Mouse (Mus musculus) lung, embryonic 14.5 days (tissue): ENCODE results near the gene Slc22a5. TPM values are rescaled to one million over a fixed set of nuclear protein-coding genes. Genes with fewer than 3 reads are reported as not detected.
A peak's percentile ranks its signal among the peaks of the same experiment; 100 is the strongest.
"Not testable (repeated sequence)": the region's sequence is repeated elsewhere in the genome, so short reads cannot be mapped to it uniquely, and the experiment has no call there.

ENCODE experiments used
- ATAC-seq: fragments of 200-750 bp; cut with Nextera tagmentation; 2 replicates; pipeline ENCODE4 v1.8.0; 2017; ENCODE audit warnings: mild to moderate bottlenecking, moderate TSS enrichment, moderate library complexity; ENCODE audit not compliant: insufficient read depth
- DNase-seq: peaks from one replicate; pipeline ENCODE4 v3.0.0-alpha.2; 2015
- H3K27ac ChIP-seq: fragments of 300-500 bp; sonication (generic); 2 replicates; pipeline ENCODE4 v1.5.1; 2014; ENCODE audit warnings: low read depth, mild to moderate bottlenecking, moderate library complexity
- H3K27me3 ChIP-seq: fragments of 300-500 bp; sonication (generic); 2 replicates; pipeline ENCODE4 v1.6.1; 2014; ENCODE audit warnings: low read length, control low read depth; ENCODE audit not compliant: insufficient read depth
- H3K36me3 ChIP-seq: fragments of 300-500 bp; sonication (generic); 2 replicates; pipeline ENCODE4 v1.6.1; 2014; ENCODE audit warnings: control low read depth; ENCODE audit not compliant: insufficient read depth
- H3K4me1 ChIP-seq: fragments of 300-500 bp; sonication (generic); 2 replicates; pipeline ENCODE4 v1.6.1; 2014; ENCODE audit warnings: antibody characterized with exemption, control low read depth; ENCODE audit not compliant: insufficient read depth
- H3K4me2 ChIP-seq: fragments of 300-500 bp; sonication (generic); 2 replicates; pipeline ENCODE4 v1.6.1; 2014; ENCODE audit warnings: mild to moderate bottlenecking
- H3K4me3 ChIP-seq: fragments of 300-500 bp; sonication (generic); 2 replicates; pipeline ENCODE4 v1.5.1; 2014; ENCODE audit warnings: low read depth, low read length
- H3K9ac ChIP-seq: fragments of 300-500 bp; sonication (generic); 2 replicates; pipeline ENCODE4 v1.6.1; 2014
- H3K9me3 ChIP-seq: fragments of 300-500 bp; sonication (generic); 2 replicates; pipeline ENCODE4 v1.6.1; 2016; ENCODE audit warnings: low read depth, low read length, control low read depth
- CTCF ChIP-seq: IDR thresholded peaks from 2 replicates; pipeline ENCODE4 v1.5.1; 2016; ENCODE audit warnings: antibody characterized with exemption, low read depth
- WGBS: fragments of 180-500 bp; shearing (Covaris S2); extraction: QIAGEN DNeasy Blood & Tissue Kit; methylation state at CpG from one replicate; pipeline ENCODE4 v1.1.7; 2014; 5-methylcytosine and 5-hydroxymethylcytosine counted together
- polyA plus RNA-seq: library from polyadenylated mRNA; unstranded; fragments of >200 nt; fragmentation: Nextera tagmentation; extraction: Ambion mirVana; gene quantifications from 2 replicates; pipeline ENCODE4 v1.2.1, GENCODE M21; 2014

Gene Slc22a5
- polyA plus RNA-seq, 1 experiment from 2014 or later: 7.6 TPM

GRCm38 (mm10) chr11:53868323-53868722, 23.1 kb downstream of the Slc22a5 start:
- not testable (repeated sequence) for H3K4me3 ChIP-seq, H3K27me3 ChIP-seq, H3K36me3 ChIP-seq, ATAC-seq, DNase-seq, H3K9ac ChIP-seq, H3K4me1 ChIP-seq, H3K9me3 ChIP-seq, H3K27ac ChIP-seq, H3K4me2 ChIP-seq
- WGBS: 41% methylated on average over 5 of the region's 5 CpGs
- TF ChIP-seq CTCF: peak; percentile 43

DNA sequence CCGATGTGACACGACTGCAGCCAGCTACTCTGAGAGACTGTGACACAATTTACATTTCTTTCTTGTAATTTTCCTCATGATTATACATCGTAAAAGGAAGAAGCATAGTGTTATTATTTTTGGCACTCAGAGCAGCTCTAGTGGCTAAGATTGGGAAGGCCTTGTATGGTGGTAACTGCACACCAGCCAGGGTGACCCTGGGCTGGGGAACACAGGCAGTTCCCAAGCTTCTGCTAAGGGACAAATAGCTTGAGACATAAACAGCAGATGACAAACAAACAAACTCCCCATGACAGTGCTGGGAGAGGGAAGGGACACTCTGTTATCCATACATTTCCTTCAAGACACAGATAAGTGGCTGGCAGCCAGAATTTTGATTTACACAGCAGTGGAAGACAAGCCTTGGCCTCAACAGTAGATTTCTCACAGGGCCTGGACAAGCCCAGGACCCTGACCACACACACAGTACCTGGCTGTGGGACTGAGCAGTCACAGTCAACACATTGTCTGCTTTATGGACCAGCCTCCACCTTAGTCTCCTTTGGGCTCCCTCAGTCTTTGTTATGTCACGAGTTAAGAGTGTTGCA, 26.6 kb downstream of the Slc22a5 start:
- H3K27me3 ChIP-seq, H3K36me3 ChIP-seq, H3K4me3 ChIP-seq, H3K4me1 ChIP-seq, H3K4me2 ChIP-seq, H3K27ac ChIP-seq, H3K9me3 ChIP-seq, H3K9ac ChIP-seq: not testable (repeated sequence)
- DNase-seq (peak; percentile 73), ATAC-seq (peak; percentile 67; the same call in 1 of the 2 replicates)
- WGBS: 78% methylated on average over 1 of the region's 4 CpGs

- H3K9ac ChIP-seq, ATAC-seq, DNase-seq, H3K27ac ChIP-seq, H3K4me2 ChIP-seq, H3K4me3 ChIP-seq, H3K9me3 ChIP-seq, H3K36me3 ChIP-seq, H3K4me1 ChIP-seq, H3K27me3 ChIP-seq: not testable (repeated sequence)
- 80% methylated on average over 8 of the region's 9 CpGs for WGBS
Measured at GRCm38 (mm10) chr11:53860944-53861343, 30.5 kb downstream of the Slc22a5 start.

DNA sequence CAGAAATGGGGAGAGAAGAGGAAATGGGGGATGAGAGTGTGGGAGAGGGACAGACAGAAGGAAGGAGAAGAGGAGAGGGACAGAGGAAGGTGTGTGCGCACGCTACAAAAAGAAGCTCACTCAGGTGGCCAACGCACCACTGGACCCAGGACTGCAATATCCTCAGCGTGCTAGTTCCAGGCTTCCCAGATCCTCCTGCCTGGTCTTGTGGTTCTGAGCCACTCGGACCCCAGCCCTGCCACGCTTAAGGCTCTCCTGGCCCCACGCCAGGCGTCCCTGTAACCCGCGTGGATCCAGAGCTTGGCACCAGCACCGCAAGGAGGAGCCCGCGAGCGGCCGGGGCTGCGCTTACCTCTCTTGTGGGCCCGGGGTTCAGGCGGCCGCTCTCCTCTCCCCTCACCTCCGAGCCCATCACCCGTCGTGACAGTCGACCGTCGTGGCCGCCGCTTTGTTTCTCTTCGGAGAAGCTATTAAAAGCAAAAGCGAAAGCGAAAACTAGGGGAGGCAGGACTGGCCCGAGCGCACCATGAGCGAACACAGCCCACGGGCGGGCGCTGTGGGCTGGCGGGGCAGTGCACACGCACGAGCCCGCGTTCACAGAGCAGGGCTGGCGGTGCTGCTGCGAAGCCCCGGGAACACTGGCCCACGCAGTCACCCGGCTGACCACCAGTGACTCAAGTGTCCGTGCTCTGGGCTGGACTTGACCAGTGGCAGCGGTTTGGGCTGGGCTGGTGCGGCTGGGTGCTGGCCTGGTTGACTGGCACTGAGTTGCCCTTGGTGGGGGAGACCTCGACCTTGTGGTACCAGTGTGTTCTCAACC, 32.5 kb downstream of the Slc22a5 start, which contains the start of gene Gm12216:
Gene Gm12216 (minus strand): TSS at position 496 of the 820 bp plus-strand sequence.
- Histone ChIP-seq H3K4me2 (peak within 1 kb of the TSS; percentile 77), H3K4me3 (peak within 1 kb of the TSS; percentile 51), H3K9ac (peak within 1 kb of the TSS; percentile 62)
- not testable (repeated sequence) for H3K27ac ChIP-seq, H3K4me1 ChIP-seq, H3K36me3 ChIP-seq, H3K9me3 ChIP-seq, H3K27me3 ChIP-seq
- TF ChIP-seq CTCF: peak; percentile 45; the same call in 1 of the 2 replicates
- ATAC-seq: peak; percentile 79
- 11% methylated on average over 36 of the region's 50 CpGs for WGBS
- DNase-seq: peak; percentile 63

- Histone ChIP-seq H3K9ac (no peak overlapping the region), H3K9me3 (no peaks in the 10 kb centered on the region), H3K27me3 (no peaks in the 10 kb centered on the region), H3K4me1 (peaks cover 3% of the 10 kb centered on the region; the same call in 1 of the 2 replicates), H3K36me3 (no peaks in the 10 kb centered on the region), H3K4me2 (peak overlapping the region; percentile 77), H3K27ac (no peak overlapping the region), H3K4me3 (peak overlapping the region; percentile 51; the same call in 1 of the 2 replicates)
- WGBS: 74% methylated on average over 6 of the region's 6 CpGs
- no peak for DNase-seq
- no peak for TF ChIP-seq CTCF
- no peak for ATAC-seq
Measured at GRCm38 (mm10) chr11:53858058-53858760, 33.3 kb downstream of the Slc22a5 start.

- ATAC-seq (no peak), DNase-seq (peak; percentile 69)
- H3K36me3 ChIP-seq: no peaks in the 10 kb centered on the region
- no peak overlapping the region for H3K4me3 ChIP-seq
- no peak overlapping the region for H3K4me2 ChIP-seq
- WGBS: 16% methylated on average over 5 of the region's 5 CpGs
- H3K4me1 ChIP-seq: peaks cover 10% of the 10 kb centered on the region; the same call in 1 of the 2 replicates
- TF ChIP-seq CTCF: no peak
- 0 out of 2 replicates have a peak overlapping the region, but pooled peaks have one; percentile 30 for H3K27ac ChIP-seq
- H3K27me3 ChIP-seq: no peaks in the 10 kb centered on the region
- no peaks in the 10 kb centered on the region for H3K9me3 ChIP-seq
- no peak overlapping the region for H3K9ac ChIP-seq
Measured at GRCm38 (mm10) chr11:53853665-53854064, 37.8 kb downstream of the Slc22a5 start.

DNA sequence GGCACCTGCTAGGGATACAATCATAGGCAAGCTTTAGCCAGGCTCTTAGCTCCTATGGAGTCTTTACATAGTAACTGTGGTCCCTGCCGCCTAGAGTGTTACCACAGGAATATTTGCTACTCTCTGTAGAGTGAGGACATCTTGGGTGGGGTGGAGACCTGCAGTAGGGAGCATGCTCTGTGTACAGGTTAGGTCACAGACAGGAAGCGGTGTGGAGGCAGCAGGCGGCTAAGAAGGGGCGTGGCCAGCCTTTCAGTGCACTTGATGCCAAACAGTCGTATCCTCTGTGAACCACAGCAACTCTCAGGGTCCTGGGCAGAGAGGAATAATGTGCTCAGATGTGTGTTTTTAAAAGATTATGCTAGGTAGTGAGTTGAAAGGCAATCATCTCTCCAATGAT, 39.7 kb downstream of the Slc22a5 start:
- Histone ChIP-seq H3K9me3 (no peaks in the 10 kb centered on the region), H3K9ac (no peak overlapping the region), H3K36me3 (no peaks in the 10 kb centered on the region), H3K4me1 (peaks cover 10% of the 10 kb centered on the region; the same call in 1 of the 2 replicates), H3K4me2 (no peak overlapping the region), H3K27ac (no peak overlapping the region), H3K4me3 (no peak overlapping the region), H3K27me3 (no peaks in the 10 kb centered on the region)
- ATAC-seq: peak; percentile 18; the same call in 1 of the 2 replicates
- 25% methylated on average over 5 of the region's 5 CpGs for WGBS
- peak; percentile 54 for DNase-seq
- TF ChIP-seq CTCF: no peak
